Mouse (Mus musculus) right cerebral cortex, postnatal 25 days (tissue): ENCODE results near the gene Prpsap1.
"Not testable (repeated sequence)": the region's sequence is repeated elsewhere in the genome, so short reads cannot be mapped to it uniquely, and the experiment has no call there.

Source experiments
- DNase-seq: peaks from one replicate; pipeline ENCODE4 v3.0.0; 2022

Prpsap1 gene

GRCm38 (mm10) chr11:116484261-116484660, 9.7 kb downstream of the Prpsap1 start:
- no peak for DNase-seq

- no peak for DNase-seq
Observed at GRCm38 (mm10) chr11:116481776-116482175, 12.2 kb downstream of the Prpsap1 start.

DNA sequence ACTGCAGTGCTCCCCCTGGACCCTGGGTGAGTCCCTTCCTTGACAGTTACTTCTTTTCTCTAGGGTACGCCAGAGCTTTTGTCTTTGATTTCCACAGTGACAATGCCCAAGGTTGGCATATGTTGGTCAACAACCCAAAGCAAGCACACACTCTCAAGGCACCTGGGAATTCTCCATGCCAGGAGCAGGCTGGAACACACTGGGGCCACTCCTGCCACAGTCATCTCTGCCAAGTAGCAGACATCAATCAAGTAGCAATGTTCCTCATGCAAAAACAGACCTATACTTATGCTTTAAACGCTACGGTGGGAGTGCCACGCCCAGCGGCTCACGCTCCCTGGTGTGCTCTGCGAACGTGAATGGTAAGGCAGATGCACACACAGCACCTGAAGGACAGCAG, 13.0 kb downstream of the Prpsap1 start:
- no peak for DNase-seq

DNA sequence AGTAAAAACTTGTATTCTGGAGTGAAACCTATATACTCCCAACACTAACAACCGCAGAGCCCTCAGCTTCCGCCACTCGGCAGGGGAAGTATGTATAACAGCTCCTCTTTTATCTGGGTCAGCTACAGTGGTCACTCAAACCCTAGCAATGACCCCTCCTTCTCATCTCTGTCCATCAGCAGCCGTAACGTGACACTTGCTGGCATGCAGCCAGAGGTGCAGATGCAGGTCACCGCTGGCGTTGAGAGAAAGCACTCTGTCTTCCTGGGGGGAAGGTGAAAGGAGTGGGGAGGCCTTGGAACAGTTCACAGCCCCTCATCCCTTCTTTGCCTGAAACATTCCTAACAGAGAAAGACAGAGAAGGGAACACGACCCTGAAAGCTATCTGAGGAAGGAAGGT, 14.2 kb downstream of the Prpsap1 start:
- DNase-seq: no peak

DNA sequence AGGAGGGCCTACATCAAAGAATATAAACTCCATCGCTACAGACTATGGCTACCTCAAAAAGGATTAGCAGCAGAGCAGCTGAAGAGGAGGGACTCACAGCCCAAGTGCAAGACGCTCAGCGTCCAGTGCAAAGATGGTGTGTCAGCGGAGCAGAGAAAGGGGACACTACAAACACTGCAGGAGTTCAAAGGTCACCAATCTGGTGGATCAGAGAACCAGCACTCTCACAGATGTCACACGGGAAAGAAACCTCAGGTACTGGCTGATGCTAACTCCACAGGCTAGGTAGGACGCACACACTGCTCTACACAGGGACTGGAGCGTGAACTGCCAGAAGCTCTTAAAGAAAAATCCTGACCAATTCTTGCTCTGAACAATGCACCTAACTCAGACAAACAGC, 15.0 kb downstream of the Prpsap1 start:
- DNase-seq: no peak

- no peak for DNase-seq
Observed at GRCm38 (mm10) chr11:116477160-116477759, 16.7 kb downstream of the Prpsap1 start.

DNA sequence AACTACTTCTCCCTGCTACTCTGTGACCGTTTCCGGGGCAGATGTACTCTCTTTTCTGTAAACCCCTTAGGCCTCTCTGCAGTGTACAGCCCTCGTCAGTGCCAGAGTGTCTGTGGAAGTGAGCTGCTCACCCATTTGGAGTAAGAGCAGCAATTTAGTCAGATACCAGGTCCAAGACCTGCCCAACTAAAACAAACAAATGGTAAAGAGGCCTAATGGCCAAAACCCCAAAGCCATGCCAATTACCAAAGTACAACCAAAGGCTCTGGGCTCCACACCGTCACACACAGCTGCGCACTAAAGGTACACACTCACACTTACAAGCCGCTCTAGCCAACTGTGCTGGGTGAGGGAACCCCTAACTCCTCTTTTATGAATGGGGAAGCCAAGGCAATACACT, 17.3 kb downstream of the Prpsap1 start:
- DNase-seq: no peak

DNA sequence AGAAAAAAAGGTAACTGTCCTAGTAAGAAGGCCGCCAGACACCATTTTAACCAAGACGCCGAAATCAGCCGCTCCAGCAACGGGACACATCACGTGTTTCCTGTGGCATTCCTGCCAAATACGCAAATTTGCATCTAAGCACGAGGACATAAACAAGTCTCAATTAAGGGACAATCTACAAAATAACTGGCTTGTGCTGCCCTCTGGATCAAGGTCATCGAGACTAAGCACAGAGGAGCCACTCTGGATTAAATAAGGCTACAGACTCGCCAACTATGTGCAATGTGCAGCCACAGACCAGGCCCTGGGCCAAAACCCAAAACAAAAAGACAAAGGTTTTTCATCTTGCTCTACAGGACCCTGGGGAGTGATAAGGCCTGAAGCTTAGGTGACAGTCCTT, 18.0 kb downstream of the Prpsap1 start:
- no peak for DNase-seq

GRCm38 (mm10) chr11:116472275-116472674, 21.7 kb downstream of the Prpsap1 start:
- DNase-seq: no peak

DNA sequence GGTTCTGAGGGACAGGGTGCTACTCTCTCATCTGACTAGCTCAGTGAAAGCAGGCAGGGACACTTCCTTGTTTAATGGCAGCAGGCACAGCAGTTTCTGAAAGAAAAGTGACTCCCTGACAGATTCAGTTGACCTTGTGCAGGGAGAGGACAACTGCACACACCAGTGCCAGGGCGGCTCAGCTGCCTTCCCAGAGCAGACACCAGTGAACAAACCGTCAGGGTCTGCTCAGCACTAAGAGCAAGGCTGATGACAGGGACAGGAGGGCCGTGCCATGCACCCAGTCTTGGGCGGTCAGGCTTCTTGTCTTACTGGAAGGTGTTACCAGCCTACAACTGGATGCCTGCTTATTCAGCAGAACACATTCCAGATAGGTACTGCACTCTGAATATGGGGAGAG, 23.1 kb downstream of the Prpsap1 start:
- DNase-seq: no peak

GRCm38 (mm10) chr11:116470249-116470648, 23.8 kb downstream of the Prpsap1 start:
- no peak for DNase-seq

DNA sequence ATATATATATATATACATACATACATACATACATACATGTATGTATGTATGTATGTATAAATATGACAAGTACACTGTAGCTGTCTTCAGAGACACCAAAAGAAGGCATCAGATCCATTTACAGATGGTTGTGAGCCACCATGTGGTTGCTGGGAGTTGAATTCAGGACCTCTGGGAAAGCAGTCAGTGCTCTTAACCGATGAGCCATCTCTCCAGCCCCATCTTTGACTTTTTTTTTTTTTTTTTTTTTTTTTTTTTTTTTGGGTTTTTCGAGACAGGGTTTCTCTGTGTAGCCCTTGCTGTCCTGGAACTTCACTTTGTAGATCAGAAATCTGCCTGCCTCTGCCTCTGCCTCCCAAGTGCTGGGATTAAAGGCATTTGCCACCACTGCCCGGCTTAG, 25.7 kb downstream of the Prpsap1 start:
- DNase-seq: not testable (repeated sequence)

- DNase-seq: no peak
Observed at GRCm38 (mm10) chr11:116466141-116466540, 27.9 kb downstream of the Prpsap1 start, which contains the start of gene Qrich2. Qrich2 (minus strand) TSS chr11:116466241.

DNA sequence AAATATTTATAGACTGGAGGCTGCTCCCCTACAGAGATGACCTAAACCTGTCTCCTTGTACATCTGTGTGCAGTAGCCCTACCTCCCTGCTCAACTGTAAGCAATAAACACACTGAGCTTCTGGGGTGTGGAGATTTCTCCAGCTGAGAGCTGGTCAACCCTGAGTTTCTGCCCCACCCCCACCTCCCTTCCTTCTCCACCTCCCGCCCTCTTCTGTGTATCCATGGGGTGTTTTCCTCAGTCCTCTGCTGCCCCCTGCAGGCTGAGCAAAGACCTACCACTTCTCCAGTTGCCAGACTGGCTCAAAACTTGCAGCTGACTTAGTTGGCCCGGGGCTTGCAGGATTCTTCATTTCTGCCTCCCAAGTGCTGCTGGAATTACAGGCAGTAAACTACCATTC, 30.2 kb downstream of the Prpsap1 start:
- DNase-seq: peak; percentile 79

DNA sequence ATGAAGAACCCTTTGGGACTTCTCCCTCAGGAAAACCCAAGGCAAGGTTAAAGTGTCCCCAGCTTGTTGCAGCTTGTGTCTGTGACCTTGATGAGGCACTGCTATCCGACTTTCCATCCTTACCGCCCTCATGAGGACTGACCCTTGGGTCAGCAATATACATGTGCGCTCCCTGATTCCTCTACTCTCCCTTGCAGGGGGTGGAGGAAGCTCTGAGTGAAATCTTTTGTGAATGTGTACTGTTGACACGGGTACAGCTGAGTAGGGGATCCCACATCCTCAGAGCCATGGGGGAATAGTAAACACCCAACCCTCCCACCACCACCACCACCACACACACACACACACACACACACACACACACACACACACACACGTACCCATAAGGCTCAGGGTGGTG, 30.7 kb downstream of the Prpsap1 start:
- no peak for DNase-seq

- DNase-seq: no peak
Observed at GRCm38 (mm10) chr11:116459786-116460185, 34.2 kb downstream of the Prpsap1 start.

DNA sequence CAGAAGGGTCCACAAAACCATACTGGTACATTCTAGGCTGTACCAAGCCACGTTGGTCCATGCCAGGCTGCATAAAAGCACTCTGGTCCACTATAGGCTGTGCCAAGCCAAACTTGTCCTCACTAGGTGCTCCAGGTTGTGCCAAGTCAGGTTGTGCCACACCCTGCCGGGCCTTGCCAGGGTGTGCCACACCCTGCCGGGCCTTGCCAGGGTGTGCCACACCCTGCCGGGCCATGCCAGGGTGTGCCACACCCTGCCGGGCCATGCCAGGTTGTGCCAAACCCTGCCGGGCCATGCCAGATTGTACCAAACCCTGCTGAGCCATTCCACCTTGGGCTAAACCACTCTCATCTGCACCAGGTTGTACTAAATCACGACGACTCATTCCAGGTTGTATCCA, 37.8 kb downstream of the Prpsap1 start:
- no peak for DNase-seq

DNA sequence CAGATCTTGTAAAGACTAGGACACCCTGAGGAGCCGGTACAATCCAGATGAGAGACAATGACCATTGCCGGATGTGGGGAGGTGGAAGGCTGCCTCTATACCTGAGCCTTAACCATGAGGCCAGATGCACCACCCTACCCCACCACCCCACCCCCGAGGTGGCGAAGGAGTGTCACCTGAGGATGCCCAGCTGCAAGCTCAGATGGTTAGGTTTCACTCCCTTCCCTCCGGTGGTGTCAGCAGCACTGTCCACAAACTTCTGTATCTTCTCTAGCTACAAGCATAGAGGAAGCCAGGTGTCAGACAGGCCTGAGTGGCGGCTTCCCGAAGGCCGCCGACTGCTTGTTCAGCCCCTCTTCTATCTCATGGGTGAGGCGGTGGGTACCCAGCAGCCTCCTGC, 40.1 kb downstream of the Prpsap1 start:
- no peak for DNase-seq

GRCm38 (mm10) chr11:116449341-116449740, 44.7 kb downstream of the Prpsap1 start:
- no peak for DNase-seq

DNA sequence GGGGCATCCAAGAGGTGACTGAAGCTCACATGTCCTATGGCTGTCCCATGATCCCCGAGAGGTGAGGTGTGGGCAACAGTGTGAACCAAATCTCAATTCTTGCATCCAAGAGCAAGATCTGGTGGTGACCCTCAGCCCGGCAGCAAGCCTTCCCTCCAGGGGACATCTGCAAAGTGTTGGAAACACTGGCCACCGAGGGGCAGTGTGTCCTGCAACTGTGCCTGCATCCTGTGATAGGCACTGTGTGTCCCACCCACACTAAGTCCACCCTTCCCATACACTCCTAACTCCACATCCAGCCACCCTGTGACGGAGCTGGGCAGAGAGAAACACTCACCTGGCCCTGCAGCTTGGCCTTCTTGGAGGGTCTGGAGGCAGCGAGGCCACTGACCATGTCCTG, 46.2 kb downstream of the Prpsap1 start:
- no peak for DNase-seq

DNA sequence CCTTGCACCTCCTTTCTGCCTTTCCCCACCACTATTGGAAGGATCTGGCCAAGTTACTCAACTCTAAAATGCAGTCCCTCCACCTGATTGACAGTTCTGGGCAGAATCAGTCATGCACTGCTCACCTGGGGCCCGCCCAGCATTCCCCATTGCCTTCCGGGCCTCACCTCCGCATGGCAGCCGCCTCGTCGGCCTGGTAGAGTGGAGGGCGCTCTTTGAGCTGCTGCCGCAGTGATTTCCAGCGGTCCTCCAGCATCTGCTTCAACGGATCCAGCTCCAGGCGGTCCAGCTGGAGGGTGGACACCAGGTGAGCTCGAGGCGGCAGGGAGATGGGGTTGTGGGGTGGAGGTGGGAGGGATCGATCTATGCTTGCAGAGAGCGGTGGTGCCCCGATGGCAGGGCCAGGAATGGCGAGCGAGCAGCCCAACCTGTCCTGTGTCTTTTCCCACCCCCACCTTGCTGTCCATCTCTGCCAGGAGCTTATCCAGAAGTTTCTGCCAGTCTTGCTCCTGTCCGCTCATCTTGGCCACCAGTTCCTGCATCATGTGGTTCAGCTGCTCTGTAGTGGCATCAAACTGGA, 47.6 kb downstream of the Prpsap1 start:
- DNase-seq: no peak

DNA sequence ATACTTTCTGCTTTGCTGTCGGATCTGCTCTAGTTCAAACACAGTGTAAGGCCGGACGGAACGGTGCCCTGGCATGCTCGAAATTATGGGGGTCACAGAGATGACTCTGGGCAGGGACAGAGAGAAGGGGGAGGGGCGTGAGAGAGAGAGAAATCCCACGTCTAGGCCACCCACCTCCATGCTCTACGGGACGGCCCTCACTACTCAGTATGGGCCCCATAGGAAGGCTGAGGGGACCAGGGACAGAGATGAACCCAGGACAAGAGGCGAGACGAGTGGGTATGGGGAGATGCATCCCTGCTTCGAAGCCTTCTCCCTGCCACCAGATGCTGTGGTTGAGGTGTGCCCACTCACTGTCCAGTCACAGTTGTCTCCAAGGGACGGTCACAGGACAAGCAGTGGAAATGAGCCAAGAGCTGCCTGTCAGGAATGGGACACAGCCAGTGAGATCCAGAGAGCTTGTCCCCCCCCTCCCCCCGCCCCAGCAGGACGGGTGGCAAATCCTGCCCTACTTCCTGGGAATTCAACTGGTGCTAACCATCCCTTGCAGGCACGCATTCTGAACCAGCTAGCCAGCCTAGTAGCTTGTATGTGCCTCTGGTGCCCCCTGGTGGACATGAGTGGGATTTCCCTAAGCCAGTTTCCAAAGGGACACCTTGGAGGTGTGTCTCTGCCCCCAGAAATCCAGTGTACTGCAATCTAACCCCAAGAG, 48.2 kb downstream of the Prpsap1 start:
- peak; percentile 84 for DNase-seq

DNA sequence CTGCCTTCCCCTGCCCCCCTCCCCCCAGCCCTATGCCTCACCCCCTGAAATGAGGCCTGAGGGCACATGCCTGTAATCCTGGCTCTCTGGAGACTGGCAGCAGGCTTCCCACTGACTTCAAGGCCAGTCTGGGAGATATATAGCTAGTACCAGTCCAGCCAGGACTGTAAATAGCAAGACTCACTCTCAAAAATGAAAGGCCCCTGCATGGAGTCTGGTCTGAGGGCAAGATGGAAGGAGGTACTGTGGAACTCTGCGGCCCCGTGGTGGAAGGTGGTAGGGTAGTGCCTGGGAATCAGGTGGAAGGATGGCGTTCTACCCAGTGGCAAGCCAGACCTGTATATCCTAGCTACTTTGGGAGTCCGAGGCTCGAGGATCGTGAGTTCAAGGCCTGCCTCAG, 50.1 kb downstream of the Prpsap1 start:
- no peak for DNase-seq

DNA sequence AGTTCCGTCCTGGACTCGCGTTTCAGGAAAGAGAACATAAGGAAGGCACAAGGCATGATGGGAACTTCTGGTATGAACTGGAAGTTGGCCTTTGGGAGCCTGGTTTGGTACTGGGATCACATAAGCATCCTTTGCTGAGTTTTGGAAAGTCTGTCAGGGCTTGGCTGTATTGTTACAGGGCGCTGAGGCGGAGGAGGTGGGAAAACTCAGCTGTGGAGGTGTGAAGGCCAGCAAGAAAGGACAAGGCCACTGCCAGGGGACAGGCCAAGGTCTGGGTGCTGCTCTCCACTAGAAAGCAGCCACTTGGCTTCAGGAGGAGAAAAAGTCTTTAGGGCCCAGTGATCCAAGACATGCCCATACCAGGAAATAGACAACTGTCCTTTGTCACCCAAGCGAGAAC, 50.7 kb downstream of the Prpsap1 start:
- DNase-seq: no peak

DNA sequence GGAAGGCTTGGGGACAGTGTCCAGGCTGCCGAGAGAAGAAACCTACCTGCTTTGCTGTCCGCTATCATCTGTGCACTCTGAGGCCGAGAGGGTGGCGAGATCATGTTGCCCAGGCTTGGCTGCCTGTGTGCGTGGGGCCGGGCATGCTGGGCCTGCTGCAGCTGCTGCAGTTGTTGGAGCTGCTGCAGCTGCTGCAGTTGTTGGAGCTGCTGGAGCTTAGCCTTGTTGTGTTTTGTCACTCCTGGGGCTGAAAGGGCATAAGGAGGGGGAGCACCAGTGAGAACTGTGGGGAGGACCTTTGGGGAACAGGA, 51.2 kb downstream of the Prpsap1 start:
- no peak for DNase-seq
